Mouse (Mus musculus) cerebellum, adult 9-10 months (tissue): ENCODE data around the gene Scgb1c1.

Source experiments
- DNase-seq: peaks from one replicate; pipeline ENCODE4 v3.0.0; 2022

The Scgb1c1 gene

DNA sequence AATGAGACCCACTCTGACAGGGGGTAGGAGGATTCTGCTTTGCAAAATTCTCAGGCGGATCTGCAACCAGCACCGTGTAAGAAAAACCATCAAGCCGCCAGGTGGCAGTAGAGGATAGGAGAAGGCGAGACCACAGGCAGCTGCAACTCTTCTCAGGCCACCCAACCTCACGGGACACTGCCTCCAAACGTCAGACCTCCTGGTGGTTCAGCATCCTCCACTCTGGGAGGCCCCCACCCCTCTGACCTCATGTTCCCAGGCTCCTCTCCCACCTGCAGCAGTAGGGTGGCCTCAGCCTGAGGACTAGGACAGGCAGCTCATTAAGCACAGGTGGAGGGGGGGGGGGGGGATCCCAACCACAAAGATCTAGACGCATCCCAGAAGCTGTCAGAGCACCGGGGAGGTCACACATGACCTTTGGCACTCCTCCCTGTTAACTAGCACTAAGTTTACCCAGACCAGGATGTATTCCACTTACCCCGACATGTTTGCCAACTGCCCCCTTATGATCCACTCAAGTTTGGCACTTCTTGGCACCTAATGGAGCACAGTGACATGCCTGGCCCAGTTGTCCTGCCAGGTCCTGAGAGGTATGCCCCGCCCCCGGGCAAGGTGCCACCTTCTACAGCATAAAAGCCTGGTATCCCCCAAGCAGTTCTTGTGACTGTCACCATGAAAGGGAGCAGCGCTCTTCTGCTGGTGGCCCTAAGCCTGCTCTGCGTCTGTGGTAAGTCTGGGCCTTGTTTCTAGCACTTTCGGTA lies at the start of gene Scgb1c1:
Scgb1c1 (plus strand) TSS at position 643 of the 761 bp plus-strand sequence.
- peak; percentile 88 for DNase-seq

DNA sequence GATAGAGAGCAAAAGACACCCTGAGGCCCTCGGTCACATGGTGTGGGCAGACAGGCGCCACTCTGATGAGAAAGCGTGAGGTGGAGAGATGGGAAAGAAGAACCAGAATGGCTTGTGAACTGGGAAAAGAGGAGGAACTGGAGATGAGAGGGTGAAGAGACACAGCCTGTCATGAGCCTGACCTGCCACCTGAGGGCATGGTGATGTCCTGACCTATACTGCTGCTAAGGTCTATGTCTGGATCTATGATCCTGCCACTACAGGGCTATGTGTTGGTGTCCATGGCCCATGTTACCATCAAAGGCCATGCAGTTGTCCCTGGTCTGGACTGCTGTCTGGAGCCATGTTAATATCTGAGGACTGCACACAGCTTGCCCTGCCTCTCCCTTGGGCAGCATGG lies 47.7 kb upstream of the Scgb1c1 start:
- no peak for DNase-seq

DNA sequence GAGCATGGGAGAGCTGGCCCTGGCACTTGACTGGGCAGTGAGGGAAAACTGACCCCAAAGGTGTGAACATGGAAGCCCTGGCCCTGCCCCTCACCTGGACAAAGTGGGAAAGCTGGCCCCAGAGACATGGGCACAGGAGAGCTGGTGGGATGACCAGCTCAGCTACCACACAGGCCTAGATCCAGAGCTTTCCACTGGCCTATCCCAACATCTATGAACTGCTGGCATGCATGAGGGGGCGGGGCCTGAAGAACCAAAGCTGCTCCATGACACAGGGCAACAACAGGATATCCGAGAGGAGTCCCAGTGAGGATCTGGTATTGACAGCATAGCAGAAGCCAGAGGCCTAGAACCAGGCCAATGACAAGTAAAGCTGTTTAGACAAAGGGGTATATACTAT lies 47.1 kb upstream of the Scgb1c1 start:
- no peak for DNase-seq

DNA sequence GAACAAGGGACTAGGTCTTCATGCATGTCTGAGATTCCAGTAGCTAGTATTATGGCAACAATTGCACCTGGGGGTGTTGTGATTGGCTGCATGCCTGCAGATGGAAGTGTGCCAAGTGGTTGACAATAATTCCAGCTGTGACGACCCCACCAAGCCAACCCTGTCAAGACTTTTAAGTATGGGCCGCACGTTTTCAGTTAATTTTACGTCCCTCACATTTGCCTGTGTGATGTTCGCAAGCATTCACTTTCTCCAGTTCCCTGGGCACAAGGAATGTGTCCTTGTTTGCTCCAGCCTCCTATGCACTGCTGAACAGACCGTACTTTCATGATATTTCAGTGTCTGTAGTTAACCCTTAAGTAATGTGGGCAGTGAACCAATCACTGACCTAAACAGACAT lies 42.7 kb upstream of the Scgb1c1 start:
- DNase-seq: no peak

DNA sequence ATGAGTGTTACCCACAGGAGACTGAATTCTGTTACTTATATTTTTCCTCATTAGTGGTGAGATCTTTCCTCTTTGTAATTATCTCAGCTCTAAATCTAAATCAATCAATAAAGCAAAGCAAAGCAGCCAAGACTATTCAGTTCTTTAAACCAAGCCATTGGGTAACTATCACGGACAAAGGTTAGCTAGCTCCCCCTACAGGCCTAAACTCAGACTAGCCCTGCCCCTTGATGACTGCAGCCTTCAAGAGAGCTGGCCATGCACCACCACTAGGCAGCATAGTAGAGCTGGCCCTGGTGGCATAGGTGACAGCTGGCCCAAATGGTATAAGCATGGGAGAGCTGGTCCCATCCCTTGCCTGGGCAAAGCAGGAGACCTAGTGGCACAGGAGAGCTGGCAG lies 39.6 kb upstream of the Scgb1c1 start:
- DNase-seq: no peak

DNA sequence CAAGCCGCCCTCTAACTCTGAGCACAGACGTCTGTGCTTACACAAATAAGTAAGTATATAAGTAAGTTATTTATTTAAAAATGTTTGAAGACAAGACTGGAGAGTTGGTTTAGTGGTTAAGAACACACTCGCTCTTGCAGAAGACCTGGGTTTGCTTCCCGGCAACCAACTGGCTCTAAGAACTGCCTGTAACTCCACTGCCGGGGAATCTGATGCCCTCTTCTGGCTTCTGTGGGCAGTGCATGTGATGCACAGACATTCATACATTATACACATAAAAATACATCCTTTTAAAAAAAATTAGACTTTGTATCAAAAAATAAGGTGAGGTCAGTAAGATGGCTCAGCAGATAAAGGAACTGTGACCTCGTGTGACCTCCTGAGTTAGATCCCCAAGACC lies 34.9 kb upstream of the Scgb1c1 start:
- DNase-seq: no peak

DNA sequence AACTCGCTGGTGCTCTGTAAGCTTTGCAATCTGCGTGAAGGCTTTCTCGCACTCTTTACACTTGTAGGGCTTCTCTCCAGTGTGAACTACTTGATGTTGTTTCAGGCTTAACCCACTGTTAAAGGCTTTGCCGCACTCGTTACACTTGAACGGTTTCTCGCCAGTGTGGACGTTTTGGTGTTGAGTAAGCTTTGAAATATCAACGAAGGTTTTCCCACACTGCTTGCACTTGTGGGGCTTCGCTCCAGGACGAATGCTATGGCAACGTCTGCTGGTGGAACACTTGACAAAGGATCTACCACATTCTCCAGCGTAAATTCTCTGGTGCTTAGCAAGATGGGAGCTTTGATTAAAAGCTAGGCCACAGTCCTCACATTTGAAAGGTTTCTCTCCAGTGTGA lies 33.6 kb upstream of the Scgb1c1 start:
- DNase-seq: no peak

DNA sequence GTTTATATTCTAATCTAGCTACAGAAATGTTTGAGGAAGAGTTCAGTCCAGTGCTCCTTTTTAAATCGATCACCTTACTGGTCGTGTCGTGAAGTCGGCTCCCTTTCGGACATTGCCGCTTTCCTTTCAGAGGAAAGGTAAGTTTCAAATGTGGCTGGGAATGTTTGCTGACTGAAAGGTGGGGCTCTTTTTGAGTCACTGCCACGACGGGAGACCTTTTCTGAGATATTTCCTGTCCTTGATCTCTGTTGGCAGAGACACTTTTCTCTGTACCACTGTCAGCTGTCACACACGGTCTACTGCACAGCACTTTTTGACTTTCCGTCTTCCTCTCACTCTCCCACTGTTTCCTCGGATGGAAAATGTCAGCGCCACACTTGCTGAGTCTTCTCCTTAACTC lies 32.5 kb upstream of the Scgb1c1 start:
- DNase-seq: no peak

DNA sequence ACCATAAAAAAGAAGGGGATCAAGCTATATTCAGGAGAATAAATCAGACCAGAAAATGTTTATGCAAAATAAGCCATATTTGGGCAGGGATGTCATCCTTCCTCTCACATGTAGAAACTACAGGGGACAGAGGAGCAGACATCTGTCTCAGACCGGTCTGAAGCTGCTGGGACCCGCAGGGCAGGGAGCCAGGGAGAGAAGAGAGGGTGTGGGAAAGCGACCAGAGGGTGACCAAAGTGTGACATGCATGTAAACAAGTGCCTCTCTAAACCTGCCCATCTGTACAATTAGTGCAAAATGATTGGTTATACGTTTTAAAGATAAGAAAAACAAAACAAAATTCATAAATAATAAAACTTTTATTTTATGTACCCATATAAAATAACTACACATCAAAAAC lies 25.2 kb upstream of the Scgb1c1 start:
- DNase-seq: no peak

DNA sequence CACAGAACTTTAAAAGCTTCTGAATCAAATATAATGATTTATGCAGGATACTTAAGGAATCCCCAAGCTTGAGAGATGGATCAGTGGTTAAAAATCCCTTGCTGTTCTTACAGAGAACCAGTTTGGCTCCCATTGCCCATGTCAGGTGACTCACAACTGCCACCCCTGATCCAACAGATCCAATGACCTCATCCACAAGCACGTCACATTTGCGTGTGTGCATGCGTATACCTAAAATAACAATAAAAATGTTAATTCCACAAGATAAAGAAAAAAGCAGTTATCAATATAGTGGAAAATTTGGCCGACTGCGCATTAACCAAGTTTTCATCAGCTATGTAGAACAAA lies 24.1 kb upstream of the Scgb1c1 start:
- DNase-seq: peak; percentile 65

DNA sequence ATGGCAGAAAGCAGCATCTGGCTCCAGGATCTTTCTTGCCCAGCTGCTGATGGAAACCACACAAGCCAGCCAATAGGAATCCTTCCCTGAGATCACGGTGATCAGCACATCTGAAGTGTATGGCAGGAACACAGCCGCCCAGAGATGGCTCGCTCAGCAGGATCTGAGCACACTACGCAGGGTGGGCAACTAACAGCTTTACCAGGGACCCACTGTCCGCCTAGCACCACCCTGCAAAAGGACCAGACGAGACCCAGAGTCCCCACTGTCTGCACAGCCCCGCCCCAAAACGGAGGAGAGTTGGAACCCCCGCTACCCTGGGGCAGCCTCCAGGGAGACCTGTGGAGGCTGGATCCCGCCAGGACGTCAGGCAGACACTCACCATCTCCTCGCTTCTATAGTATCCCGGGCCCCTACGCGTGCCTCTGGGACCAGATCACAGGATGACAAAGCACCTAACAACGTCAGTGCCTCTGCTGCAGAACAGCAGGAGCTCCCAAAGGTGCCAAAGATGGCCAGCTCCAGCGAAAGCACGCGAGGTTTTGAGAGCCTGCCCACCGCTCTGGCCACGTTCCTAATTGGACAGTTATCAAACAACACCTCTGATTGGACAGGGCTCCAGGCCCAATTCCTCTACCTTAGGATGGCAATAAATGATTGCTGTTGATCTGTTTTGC lies 23.6 kb upstream of the Scgb1c1 start, which contains the start of gene Zfp941:
Zfp941 (minus strand) TSS at position 526 of the 677 bp plus-strand sequence.
- peak; percentile 90 for DNase-seq

DNA sequence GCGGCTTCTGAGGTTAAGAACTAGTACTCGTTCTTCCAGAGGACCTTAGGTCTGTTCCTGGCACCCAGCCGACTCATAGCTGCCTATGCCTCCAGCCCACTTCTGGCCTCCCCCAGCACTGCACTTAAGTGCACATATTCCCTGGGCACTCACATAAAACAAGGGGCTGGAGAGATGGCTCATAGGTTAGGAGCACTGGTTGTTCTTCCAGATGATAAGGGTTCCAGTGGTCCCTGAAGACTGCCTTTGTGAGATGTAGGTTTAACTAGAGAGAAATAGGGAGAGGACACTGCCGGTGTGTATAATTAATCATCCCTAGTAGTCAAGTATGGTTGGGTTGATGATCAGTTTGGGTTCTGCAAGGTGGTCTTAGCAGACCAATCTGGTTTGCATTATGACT lies 22.6 kb upstream of the Scgb1c1 start:
- no peak for DNase-seq

DNA sequence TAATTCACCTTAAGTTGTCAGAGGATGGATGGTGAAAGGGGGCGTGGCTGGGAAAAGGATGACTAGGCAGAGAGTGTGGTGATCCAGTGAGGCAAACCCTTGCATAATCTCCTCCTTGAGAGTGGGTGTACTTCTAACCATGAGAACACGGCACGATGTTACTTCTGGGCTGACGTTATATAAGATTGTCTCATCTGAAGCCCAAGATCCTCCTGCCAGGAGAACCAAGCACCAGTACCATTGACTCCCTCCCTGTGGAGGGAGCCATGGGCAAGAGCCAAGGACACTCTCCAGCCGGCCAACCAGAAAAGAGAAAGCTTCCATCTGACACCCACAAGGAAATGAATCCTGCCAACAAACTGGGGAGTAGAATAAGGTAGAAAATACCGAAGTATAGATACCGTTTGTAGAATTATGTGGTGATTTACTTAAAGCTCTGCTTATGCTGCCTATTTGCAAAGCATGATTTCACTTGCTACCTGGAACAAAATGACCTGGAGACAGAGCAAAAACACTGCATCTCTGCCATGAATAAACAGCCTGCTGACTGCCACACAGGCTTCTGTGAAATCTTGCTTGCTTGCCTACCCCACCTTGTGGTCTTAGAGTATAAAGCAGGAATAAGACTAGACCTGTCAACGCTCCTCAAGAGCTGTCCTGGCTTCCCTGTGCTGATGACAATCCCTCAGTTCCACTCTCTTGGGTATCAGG lies 17.0 kb upstream of the Scgb1c1 start:
- DNase-seq: peak; percentile 89

DNA sequence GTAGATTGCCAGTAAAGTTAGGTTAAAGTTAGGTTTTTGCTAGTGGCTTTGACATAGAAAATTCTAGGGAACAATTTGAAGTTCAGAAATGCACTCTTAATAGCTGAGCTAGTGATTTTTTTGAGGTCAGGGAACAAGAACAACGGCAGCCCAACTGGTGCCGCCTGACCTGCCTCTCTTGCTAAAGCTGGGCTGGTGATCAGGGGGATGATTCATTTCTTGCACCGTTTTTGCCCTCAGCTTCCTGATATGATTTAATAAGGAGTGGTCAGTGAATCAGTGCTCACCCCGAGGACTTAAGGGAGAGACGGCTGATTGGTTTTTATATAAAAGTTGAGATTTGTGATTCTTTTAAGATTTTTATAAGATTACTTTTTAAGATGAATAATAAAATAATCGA lies 13.9 kb upstream of the Scgb1c1 start:
- DNase-seq: no peak

DNA sequence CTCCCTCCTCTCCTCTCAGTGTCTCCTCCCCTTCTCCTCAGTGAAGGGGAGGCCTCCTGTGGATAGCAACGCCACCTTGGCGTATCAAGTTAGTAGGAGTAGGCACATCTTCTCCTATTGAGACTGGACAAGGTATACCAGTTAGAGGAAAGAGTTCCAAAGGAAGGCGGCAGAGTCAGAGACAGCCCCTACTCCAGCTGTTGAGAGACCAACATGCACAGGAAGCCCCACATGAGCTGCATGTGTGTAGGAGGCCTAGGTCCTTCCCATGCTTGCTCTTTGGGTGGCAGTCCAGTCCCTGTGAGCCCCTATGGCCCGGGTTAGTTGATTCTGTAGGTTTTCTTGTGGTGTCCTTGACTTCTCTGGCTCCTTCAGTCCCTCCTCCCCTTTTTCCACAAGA lies 12.0 kb upstream of the Scgb1c1 start:
- no peak for DNase-seq

DNA sequence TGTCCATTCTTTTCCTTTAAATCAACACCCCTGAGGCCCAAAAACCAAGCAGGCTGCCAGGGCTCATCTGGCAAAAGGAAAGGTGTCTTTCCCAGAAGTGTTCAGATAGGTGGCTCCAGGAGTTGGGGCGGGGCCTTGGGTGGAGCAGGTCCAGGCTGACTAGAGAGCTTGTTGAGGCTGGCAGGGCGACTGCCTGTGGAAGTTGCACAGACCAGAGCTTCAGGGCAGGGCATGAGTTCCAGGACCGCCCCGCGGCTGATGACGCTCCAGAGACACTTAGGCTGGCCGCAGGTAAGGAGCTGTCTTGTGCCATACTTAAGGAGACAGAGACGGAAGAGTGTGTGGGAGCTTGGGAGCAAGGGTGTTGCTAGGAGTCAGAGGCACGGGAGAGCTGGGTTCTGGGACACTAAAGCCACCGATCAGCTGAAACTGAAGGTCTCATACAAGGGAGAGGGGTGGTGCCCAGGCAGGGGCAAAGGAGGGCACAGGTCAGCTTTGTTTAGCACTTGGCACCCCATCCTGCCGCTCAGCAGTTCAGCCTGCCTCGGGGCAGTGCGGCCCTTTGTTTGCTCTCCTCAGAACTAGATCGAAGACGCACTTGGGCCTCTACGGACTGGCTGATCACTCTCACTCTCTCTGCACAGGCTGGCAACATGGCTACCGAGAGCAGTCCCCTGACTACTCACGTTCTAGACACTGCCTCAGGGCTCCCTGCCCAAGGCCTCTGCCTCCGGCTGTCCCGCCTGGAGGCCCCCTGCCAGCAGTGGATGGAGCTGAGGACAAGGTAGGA lies 10.2 kb upstream of the Scgb1c1 start, which contains the start of gene Urah:
Urah (plus strand) TSS at position 51 of the 790 bp plus-strand sequence.
- DNase-seq: no peak

DNA sequence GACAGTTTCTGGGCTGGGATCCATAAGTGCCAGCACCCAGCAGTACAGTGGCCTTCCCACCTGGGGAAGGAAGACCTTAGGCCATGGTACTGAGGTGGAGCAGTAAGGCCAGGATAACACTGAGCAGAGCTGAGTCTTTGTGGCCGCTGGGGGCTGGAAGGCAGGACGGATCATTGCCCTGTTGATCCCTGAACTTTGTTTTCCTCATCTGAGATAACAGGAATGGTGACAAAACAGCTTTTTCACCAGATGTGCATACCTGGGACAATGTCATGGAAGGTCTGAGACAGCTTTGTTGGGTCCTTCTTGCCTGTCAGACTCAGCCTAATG lies 9.6 kb upstream of the Scgb1c1 start:
- DNase-seq: no peak

DNA sequence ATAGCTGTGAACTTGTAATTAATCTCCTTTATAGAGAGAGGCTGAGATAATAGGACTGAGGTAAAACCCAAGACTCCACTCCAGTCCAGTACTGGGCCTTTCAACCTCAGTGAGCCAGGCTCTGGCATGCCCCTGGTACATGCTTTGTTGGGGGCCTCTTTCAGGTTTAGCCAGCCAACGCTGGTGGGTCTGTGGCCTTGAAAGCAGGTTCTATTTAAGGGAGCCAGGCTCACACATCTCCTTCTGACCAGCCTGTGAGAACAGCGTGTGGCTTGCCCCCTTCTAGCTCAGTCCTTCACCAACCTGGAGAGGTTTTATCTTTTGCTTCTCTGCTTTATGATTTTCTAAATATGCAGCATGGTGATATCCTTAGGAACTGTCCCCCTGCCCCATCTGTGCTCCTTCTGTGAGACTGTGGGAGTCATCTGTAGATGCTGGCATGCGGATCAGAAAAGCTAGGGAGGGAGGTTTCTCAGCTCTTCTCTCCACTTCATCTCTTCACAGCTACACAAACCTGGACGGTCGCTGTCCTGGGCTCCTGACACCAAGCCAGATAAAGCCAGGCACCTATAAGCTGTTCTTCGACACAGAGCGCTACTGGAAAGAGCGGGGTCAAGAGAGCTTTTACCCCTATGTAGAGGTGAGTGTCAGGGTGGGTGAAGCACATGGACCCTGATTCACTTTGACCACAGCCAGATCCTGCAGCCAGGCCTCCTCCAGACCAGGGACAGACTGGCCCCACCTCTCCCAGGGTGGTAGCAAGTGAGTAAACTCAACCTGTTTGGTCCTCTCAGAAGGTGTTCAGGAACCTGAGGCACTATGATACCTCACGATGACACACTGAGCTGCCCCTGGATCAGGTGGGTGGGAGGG lies 8.9 kb upstream of the Scgb1c1 start:
- no peak for DNase-seq

DNA sequence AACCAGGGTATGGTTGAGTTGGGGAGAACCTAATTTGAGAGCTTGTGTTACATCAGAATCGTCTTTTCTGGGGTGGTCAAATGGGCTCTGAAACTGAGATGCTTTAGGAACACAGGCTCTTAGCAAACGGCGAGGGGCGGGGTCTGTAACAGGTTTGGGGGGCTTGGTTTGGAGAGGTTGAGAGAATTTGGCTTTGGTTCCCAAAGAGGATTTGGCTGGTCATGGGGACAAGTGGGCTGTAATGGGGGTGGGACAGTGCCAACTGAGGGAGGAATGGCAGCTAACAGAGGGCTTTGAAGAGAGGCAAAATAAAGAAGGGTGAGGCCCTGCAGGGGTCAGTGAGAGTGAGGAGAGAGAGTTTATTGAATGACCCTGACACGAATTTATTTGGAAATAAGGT lies 5.8 kb upstream of the Scgb1c1 start:
- DNase-seq: no peak

DNA sequence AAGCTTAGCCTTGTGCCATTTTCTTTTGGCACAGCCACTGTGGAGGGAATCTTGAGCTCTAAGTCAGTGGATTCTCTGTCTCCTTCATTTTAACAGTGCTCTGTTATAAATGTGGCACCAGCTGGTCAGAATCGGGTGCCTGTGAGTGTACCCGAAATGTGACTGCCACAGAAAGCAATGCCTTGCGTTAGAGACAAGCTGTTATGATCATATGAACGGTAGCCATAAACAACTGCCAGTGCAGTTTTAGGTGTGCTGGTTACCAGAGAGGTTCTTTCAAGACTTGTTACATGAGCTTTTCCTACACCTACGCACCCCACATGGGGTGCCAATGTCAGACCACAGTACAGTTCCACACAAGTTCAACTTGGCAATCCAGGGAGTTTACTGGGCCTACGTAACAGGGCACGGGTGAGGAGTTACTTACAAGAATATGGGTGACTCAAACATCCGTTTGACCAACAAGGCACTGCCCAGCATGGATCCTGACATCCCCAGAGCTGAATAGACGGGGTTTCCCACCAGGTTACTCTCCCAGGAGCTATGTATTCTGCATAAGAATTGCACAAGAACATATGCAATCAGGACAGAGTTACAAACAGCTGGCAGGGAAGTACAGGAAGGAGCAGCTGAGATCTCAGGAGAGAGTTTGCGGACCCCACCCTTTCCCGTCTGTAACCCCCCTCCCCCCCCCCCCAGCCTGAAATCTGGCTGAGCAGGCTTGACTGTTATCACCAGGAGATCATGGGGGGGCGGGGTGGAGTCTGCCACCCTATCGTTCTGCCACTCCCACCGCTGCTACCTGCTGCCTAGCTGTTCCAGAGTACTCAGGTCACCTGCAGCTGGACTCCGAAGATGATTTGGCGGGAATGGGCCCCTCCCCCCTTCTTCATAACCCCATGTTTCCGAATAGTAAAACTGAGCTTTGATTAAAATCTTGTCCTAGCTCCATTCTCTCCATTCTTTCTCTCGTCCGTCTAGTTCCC lies 4.3 kb upstream of the Scgb1c1 start:
- no peak for DNase-seq

DNA sequence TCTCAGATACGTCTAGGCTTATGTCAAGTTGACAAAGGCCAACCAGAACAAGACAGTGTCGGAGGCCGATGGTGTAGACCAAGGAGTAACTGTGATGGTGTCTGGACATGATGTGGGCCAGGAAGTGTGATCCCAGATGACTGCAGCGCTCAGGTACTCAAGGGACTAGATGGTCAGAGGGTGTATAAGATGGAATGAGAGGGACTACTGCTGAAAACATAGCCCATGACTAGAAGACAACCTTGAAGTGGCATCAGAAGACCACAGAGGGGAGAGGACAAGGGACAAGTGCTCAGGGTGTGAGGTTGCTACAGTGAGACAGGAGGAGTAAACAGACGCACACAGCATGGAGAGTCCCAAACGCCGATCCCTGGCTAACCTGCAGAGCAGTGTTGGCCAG lies 1.5 kb upstream of the Scgb1c1 start:
- DNase-seq: no peak
